Mouse (Mus musculus): ENCODE measurements around the gene Gm42791.

GRCm38 (mm10) chr5:148897941-148898417, 97.0 kb downstream of the Gm42791 start:
- no peak for TF ChIP-seq CTCF (IDR thresholded peaks at IDR 0.05; ENCODE audit: low read depth, low read length)
- TF ChIP-seq POLR2A (IDR thresholded peaks at IDR 0.05; ENCODE audit: extremely low read depth, insufficient read depth, low read length), result no peak

All from liver, adult 2 months (tissue).